Mouse (Mus musculus) mouse trophoblast stem cell (cell line): ENCODE results near the gene Rftn1.

Source experiments
- in situ Hi-C, 2 experiments: fragments of 300-500 bp; cut with MseI, MboI; formaldehyde crosslinking; loops; 2 replicates in 1 of 2; 3 replicates in 1 of 2; pipeline ENCODE4 v1.15.1; 2025

The Rftn1 gene

GRCm38 (mm10) chr17:49951491-49951855 lies 239.0 kb downstream of the Rftn1 start:
- in situ Hi-C loops = loop anchor here (5.0 to 10.0 kb wide), 2 partner anchors 283 to 286 kb away; no protein-coding TSS in a partner anchor

- in situ Hi-C loops = no loop called here
Observed at GRCm38 (mm10) chr17:49942674-49943073, 247.8 kb downstream of the Rftn1 start.
